Mouse (Mus musculus) retina, postnatal 7 days (tissue): Measurements from ENCODE around the gene Cdkal1.

ENCODE experiments used
- DNase-seq: peaks from one replicate; pipeline ENCODE4 v3.0.0-alpha.2; 2012; ENCODE audit warnings: low read depth, low spot score

The Cdkal1 gene

GRCm38 (mm10) chr13:29855281-29856031 lies at the start of gene Cdkal1:
Cdkal1 (minus strand) TSS chr13:29855674.
- DNase-seq: peak; percentile 76

DNA sequence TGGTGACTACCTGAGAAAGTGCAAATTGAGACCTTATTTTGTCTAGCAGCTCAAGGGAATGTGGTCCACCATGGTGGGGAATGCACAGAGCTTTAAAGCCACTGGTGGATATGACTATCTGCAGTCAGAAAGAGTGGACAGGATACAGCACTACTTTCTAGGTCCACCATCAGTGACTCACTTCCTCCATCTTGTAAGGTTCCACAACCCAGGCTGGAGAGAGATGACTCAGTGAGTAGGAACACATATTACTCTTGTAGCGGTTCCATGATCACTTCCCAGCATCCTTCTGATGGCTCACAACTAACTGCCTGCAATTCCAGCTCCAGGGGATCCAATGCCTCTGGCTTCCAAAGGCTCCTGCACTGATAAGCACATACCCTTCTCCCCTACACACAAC lies 47.9 kb upstream of the Cdkal1 start:
- no peak for DNase-seq

GRCm38 (mm10) chr13:29902676-29903075 lies 47.2 kb upstream of the Cdkal1 start:
- DNase-seq: no peak

DNA sequence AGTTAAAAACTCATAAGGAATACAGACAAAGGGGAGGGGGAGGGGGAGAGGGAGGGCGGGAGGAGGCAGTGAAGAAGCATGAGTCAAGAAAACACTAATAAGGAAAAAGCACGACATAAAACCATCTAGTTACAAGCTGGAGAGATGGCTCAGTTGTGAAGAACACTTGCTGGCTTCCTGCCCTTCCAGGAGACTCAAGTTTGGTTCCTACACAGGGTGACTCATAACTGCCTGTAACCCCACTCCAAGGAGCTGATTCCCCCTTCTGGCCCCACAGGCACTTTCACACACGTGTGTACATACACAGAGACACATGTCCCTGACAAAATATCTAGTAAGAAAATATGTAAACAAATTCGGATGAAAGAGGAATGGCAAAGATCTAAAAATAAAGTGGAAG lies 46.2 kb upstream of the Cdkal1 start:
- DNase-seq: no peak

DNA sequence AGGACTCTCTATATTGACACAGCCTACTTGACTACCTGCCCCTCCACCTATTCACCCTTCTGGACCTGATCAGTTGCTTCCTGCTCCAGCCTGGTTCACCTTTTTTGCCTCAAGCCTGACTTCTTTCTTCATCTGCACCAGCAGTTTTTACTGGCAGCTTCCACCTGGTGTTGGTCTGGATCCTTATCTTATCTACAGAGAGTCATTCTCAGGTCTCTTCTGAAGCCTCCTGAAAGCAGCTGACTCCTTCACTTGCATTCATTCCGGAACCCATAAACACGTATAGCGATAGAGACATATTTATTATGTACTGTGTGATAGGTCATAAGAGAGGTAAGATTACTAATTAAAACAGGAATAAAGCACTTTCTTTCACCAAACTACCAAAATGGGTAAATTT lies 11.3 kb upstream of the Cdkal1 start:
- DNase-seq: no peak

DNA sequence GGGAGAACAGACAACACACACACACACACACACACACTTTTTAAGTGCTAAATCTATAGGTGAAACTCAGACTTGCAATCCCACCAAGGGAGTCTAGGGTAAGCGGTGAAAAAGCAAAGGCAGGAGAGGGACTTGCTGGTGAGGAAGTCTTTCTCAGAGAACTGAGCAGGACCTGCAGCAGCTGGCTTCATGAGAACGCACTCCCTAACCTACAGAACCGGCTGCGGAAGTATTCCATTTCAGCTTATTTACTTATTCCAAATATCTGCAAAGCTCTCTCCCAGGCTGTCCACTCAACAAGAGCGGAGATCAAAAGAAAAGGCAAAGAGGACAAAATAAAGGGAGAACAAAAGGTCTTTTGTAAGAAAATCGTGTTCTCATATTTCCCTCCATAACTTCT lies 8.9 kb upstream of the Cdkal1 start:
- no peak for DNase-seq

DNA sequence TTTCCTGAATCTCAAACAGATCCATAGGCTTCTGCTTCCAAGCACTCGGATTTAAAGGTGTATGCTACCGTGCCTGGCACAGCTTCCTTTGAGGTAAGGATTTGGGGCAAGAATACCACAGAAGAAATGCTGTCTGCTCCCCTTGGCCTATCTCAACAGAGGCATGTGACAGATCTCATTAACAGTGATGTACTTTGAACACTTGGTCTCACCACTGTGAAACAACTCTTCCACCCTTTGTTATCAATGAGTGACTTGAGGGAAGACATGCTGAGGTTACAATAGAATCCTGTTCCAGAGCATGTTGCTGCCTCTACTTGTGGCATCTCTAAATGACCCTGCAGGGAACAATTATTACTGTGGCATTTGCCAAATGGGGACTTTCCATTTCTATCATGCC lies 4.6 kb upstream of the Cdkal1 start:
- DNase-seq: no peak

- no peak for DNase-seq
Observed at GRCm38 (mm10) chr13:29857436-29857835, 2.0 kb upstream of the Cdkal1 start.

DNA sequence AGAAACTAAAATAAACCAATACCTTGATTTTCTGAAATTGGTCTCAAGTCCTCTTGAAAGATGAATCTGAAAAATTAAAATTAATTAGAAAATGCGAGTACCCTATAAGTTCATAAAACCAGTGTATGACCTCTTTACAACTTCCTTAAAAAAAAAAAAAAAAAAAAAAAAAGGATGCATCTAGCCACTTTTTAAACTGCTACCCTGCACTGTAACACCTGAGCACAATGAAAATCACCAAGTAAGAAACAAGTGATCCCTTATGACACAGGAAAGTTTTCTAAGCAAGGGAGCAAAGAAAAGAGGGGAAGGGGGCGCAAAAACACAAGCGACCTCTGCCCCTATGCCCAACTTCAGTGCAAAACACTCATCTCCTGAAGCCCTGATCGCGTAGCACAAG lies 598 bp downstream of the Cdkal1 start:
- DNase-seq: no peak

GRCm38 (mm10) chr13:29838409-29839047 lies 16.9 kb downstream of the Cdkal1 start:
- peak; percentile 51 for DNase-seq

DNA sequence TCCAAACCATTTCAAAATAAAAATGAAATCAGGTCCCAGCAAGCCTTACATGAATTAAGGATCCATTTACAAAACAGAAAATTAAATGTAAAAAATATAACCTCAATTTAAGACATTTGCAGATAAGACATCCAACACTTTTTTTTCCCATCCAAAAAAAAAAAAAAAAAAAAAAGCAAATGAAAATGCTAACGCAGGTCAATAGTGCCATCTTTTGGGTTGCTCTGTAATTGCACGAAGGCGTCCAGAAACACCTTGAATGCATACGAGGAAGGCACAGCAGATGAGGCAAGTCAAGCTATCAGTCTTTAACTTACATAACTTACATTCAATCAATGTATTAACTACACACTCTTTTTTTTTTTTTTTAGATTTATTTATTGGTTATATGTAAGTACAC lies 20.3 kb downstream of the Cdkal1 start:
- DNase-seq: peak; percentile 42

DNA sequence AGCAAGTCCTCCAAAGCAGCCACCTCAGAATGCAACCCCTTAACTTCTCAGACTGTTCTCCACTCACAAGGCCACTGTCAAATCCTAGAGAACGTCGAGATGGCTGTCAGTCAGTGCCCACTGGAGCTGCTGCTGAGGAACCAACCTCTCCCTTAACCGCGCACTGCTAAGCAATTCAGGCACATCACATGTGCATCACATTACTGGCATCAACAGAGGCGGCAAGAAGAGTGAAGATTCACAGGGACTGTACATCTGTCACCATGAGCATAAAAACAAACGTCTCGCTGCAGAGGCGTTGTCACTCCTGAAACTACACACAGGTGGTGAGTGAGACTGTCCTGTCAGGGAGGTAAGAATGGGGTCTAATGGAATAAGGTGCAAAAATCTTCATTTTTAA lies 21.7 kb downstream of the Cdkal1 start:
- no peak for DNase-seq

DNA sequence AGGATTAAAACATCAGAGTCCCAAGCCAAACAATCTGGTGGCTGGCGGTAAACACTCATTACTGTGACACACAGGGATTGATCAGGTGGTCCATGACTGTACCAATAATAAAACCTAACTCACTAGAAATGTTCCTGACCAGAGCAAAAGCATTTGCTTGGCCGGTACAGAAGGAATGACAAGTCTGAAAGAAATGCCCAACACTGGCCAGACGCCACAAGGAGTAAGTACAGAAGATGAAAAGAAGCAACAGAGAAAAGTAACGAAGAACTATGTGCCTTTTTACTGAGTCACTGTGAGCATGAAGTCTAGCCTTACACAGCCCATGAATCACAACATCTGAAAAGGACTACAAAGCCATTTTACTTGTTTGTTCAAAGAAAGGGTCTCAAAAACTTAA lies 24.3 kb downstream of the Cdkal1 start:
- no peak for DNase-seq

- no peak for DNase-seq
Observed at GRCm38 (mm10) chr13:29828032-29828431, 27.4 kb downstream of the Cdkal1 start.

- no peak for DNase-seq
Observed at GRCm38 (mm10) chr13:29826469-29826868, 29.0 kb downstream of the Cdkal1 start.

DNA sequence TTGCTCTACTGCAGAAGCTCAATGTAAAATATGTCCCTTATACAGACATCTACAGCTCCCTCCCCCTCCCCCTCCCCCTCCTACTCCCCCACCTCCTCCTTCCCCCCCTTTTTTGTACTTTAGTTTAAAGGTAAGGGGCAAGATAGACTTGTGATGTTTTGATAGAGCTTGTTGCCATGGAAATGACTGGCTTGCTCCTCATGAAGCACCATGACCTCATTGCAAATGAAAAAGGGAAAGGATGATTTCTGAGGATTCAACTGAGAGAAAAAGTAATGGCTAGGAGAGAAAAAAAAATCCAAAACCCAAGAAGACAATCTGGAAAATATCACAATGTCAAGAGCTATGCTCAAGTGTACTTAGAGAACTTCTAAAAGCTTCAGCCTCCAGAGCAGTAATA lies 29.4 kb downstream of the Cdkal1 start:
- DNase-seq: no peak

DNA sequence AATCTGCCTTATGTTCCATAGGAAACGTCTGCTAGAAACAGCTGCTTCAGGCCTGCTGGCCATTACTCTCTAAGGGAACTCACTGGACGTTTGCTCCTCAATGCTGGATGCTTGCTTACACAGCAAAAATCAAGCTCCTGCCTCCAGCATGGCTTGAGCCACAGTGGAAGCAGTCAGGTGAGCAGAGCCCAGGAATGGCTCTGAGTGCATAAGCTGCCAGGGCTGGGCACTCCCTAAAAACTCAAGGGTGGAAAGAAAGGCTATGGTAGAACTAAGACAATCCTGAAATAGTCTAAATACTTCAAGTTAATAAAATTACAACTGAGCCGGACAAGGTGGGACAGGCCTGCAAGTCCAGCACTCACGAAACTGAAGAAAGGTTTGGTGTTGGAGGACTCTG lies 30.7 kb downstream of the Cdkal1 start:
- DNase-seq: no peak

DNA sequence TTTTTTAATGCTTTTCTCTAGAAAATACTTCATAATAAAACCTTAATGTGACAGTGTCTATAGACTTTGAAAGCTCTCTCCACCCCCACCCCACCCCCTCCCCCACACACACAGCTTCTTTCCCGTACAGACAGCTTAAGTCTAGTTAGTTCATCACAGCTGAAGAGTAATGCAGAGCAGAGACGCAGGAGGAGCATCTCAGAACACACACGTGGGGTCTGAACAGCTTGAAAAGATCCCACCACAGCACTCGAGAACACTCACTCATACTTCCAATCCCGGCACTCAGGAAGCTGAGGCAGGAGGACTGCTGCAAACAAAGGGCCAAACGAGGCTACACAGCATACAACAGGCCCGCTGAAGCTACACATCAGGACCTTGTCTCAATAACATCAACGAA lies 31.1 kb downstream of the Cdkal1 start:
- DNase-seq: no peak

DNA sequence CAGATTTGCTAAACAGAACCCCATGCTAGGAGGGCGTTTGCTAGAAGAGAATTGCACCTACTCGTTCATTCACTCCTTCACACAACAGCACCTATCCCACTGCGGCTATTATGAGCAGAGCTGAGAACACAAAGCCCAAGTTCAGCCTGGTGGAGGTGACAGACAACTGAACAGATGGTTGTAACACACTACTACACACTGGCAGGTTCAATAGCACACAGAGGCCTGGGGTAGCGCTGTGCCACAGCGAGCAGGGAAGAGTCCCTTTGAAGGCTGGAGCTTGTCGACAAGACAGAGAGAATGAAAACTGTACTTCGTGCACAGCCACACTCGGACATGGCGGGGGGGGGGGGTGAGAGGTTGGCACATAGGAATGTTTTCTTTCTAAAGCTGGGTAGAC lies 31.6 kb downstream of the Cdkal1 start:
- DNase-seq: no peak

- DNase-seq: no peak
Observed at GRCm38 (mm10) chr13:29823487-29823886, 32.0 kb downstream of the Cdkal1 start.

DNA sequence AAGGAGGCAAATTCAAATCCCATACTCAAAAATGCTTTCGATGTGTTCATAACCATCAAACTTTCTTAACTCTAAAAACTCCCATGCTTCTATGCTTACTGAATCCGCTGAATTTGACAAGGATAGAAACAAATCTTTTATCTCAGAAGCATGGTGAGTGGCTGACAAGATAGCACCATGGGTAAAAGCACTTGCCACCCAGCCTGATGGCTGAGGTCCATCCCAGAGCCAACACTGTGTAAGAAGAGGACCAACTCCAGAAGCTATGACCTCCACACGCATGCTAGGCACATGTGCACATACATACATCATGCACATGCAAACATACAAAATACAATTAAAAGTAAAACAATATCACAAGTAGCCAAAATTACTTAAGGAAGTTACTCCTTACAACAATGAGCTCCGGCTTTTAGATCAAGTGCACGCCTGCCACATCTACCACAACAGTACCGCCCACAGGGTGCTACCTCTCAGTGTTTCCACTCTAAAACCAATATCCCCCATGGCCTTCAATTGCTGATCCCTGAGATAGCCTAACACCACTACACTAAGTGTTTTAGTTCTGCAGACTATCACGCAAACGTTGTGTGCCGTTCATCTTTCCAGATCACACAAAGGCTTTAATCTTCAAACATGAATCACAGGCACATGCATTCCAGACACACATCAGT lies 35.4 kb downstream of the Cdkal1 start:
- no peak for DNase-seq

GRCm38 (mm10) chr13:29819147-29819546 lies 36.3 kb downstream of the Cdkal1 start:
- no peak for DNase-seq

DNA sequence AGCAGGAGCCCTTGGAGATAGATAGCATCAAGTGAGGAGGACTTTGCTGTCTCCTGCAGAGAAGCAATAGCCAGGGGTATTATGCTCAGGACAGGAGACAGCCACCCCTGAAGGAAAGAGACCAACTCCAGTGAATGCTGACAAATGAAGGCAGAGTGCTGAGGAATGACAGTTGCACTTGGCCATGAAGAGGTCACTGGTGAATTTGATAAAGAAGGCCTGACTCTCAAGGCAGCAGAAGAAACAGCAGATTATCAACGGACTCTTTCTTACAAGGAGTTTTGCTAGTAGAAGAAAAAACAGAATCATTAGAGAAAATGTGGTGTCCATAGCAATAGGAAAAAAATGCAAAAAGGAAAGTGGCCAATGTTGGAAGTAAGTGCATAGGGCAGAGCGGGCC lies 37.2 kb downstream of the Cdkal1 start:
- DNase-seq: no peak
